Mouse (Mus musculus) adrenal gland (tissue): ENCODE measurements at regions not wholly inside any gene's neighbourhood (a gene's known extent, or its start where the extent isn't known, plus 50 kb on each side); places are given as distances from the start of the nearest gene placed in this dataset.

Experiments
- intact Hi-C: fragments of 180-260 bp; cut with DNase I; formaldehyde crosslinking; loops from one replicate; pipeline ENCODE4 v1.15.1; 2025
- microRNA-seq, 2 experiments: library from miRNA; unstranded; fragments of <30 nt; microRNA quantifications; one replicate each; pipeline ENCODE4; 2019

GRCm38 (mm10) chr10:12190435-12190834 lies 678.7 kb downstream of the Utrn start:
- intact Hi-C loops = no loop called here

GRCm38 (mm10) chr10:12207301-12207700 lies 661.9 kb downstream of the Utrn start:
- intact Hi-C loops = no loop called here

- intact Hi-C loops = loop anchor here (10.0 kb wide), 1 partner anchor 405 kb away; no protein-coding TSS in a partner anchor
Observed at GRCm38 (mm10) chr10:12210181-12210580, 659.0 kb downstream of the Utrn start.

- intact Hi-C loops = loop anchor here (10.0 kb wide), 1 partner anchor 396 kb away; no protein-coding TSS in a partner anchor
Observed at GRCm38 (mm10) chr10:12218879-12219278, 650.3 kb downstream of the Utrn start.

GRCm38 (mm10) chr10:12234141-12234540 lies 635.0 kb downstream of the Utrn start:
- intact Hi-C loops = no loop called here

GRCm38 (mm10) chr10:12248853-12249252 lies 620.3 kb downstream of the Utrn start:
- intact Hi-C loops = no loop called here

- intact Hi-C loops = no loop called here
Observed at GRCm38 (mm10) chr10:12253274-12253673, 615.9 kb downstream of the Utrn start.

GRCm38 (mm10) chr10:12285679-12286078 lies 583.5 kb downstream of the Utrn start:
- intact Hi-C loops = no loop called here

- intact Hi-C loops = no loop called here
Observed at GRCm38 (mm10) chr10:12298887-12299286, 570.3 kb downstream of the Utrn start.

GRCm38 (mm10) chr10:12302396-12302795 lies 566.8 kb downstream of the Utrn start:
- intact Hi-C loops = no loop called here

GRCm38 (mm10) chr10:12320311-12320710 lies 548.9 kb downstream of the Utrn start:
- intact Hi-C loops = no loop called here

Small RNA genes lying in the stretch of these regions (microRNA-seq; reads per million reads assigned to microRNA genes)
- gene Gm22194 = 0 reads per million in 2 experiments
